Mouse (Mus musculus): ENCODE measurements around the gene Ccl28. TPM values are rescaled to one million over a fixed set of nuclear protein-coding genes. Genes with fewer than 3 reads are reported as not detected.
"Not testable (repeated sequence)": the region's sequence is repeated elsewhere in the genome, so short reads cannot be mapped to it uniquely, and the experiment has no call there.

The Ccl28 gene
- polyA plus RNA-seq, 1 experiment: 0.07 TPM

- no peak for DNase-seq
- no peak for TF ChIP-seq CTCF (IDR thresholded peaks at IDR 0.05; ENCODE audit: insufficient read depth, low read length)
- no peak for TF ChIP-seq POLR2A (IDR thresholded peaks at IDR 0.05; ENCODE audit: borderline replicate concordance, extremely low read depth, low read depth, low read length)
- Histone ChIP-seq H3K4me1 (ENCODE audit: control insufficient read depth, insufficient read depth, low read length) (no peaks in the 10 kb centered on the region), H3K4me3 (replicated peaks; ENCODE audit: extremely low read depth, low read depth, low read length) (no peak overlapping the region)
- 65% methylated on average over 11 of the region's 11 CpGs for WGBS
Measured at GRCm38 (mm10) chr13:119684416-119685177, 61.0 kb downstream of the Ccl28 start.

GRCm38 (mm10) chr13:119689709-119690038, 66.1 kb downstream of the Ccl28 start:
- peaks cover 8% of the 10 kb centered on the region for H3K4me1 ChIP-seq (ENCODE audit: control insufficient read depth, insufficient read depth, low read length)

GRCm38 (mm10) chr13:119690039-119690728, 66.6 kb downstream of the Ccl28 start, which contains the start of gene Hmgcs1:
Hmgcs1 (plus strand) TSS chr13:119690379.
- TF ChIP-seq CTCF (IDR thresholded peaks at IDR 0.05; ENCODE audit: insufficient read depth, low read length) (no peak), POLR2A (IDR thresholded peaks at IDR 0.05; ENCODE audit: borderline replicate concordance, extremely low read depth, low read depth, low read length) (peak; percentile 84)
- under 1% methylated on average over 59 of the region's 59 CpGs for WGBS
- peak within 1 kb of the TSS; percentile 89 for H3K4me3 ChIP-seq (replicated peaks; ENCODE audit: extremely low read depth, low read depth, low read length)
- H3K4me1 ChIP-seq (ENCODE audit: control insufficient read depth, insufficient read depth, low read length): peaks cover 8% of the 10 kb centered on the region
- peak; percentile 96 for DNase-seq

More at GRCm38 (mm10) chr13:119689709-119690038, 66.1 kb downstream of the Ccl28 start:
- H3K4me3 ChIP-seq (replicated peaks; ENCODE audit: extremely low read depth, low read depth, low read length): peak overlapping the region; percentile 31
- DNase-seq: no peak
- TF ChIP-seq CTCF (IDR thresholded peaks at IDR 0.05; ENCODE audit: insufficient read depth, low read length): no peak
- TF ChIP-seq POLR2A (IDR thresholded peaks at IDR 0.05; ENCODE audit: borderline replicate concordance, extremely low read depth, low read depth, low read length): no peak
- WGBS: 5% methylated on average over 5 of the region's 5 CpGs

- peak overlapping the region; percentile 89 for H3K4me3 ChIP-seq (replicated peaks; ENCODE audit: extremely low read depth, low read depth, low read length)
- TF ChIP-seq CTCF (IDR thresholded peaks at IDR 0.05; ENCODE audit: insufficient read depth, low read length): no peak
- TF ChIP-seq POLR2A (IDR thresholded peaks at IDR 0.05; ENCODE audit: borderline replicate concordance, extremely low read depth, low read depth, low read length): no peak; the same call in 1 of the 2 replicates
- DNase-seq: no peak
- H3K4me1 ChIP-seq (ENCODE audit: control insufficient read depth, insufficient read depth, low read length): peaks cover 12% of the 10 kb centered on the region
- WGBS: 7% methylated on average over 7 of the region's 7 CpGs
Measured at GRCm38 (mm10) chr13:119690876-119691620, 67.4 kb downstream of the Ccl28 start.

GRCm38 (mm10) chr13:119691958-119692357, 68.3 kb downstream of the Ccl28 start:
- DNase-seq; H3K4me3 ChIP-seq (replicated peaks; ENCODE audit: extremely low read depth, low read depth, low read length): not testable (repeated sequence)
- peaks cover 12% of the 10 kb centered on the region for H3K4me1 ChIP-seq (ENCODE audit: control insufficient read depth, insufficient read depth, low read length)
- 77% methylated on average over 3 of the region's 3 CpGs for WGBS

GRCm38 (mm10) chr13:119695676-119696075, 72.1 kb downstream of the Ccl28 start:
- WGBS: 69% methylated on average over 4 of the region's 4 CpGs
- DNase-seq: no peak
- TF ChIP-seq CTCF (IDR thresholded peaks at IDR 0.05; ENCODE audit: insufficient read depth, low read length) (no peak), POLR2A (IDR thresholded peaks at IDR 0.05; ENCODE audit: borderline replicate concordance, extremely low read depth, low read depth, low read length) (no peak)
- Histone ChIP-seq H3K4me1 (ENCODE audit: control insufficient read depth, insufficient read depth, low read length) (peaks cover 16% of the 10 kb centered on the region), H3K4me3 (replicated peaks; ENCODE audit: extremely low read depth, low read depth, low read length) (no peak overlapping the region)

- whole genome bisulfite sequencing: 69% methylated on average over 1 of the region's 1 CpGs
Measured at GRCm38 (mm10) chr13:119696496-119696895, 72.9 kb downstream of the Ccl28 start.

GRCm38 (mm10) chr13:119698436-119698835, 74.8 kb downstream of the Ccl28 start:
- DNase-seq: no peak
- 86% methylated on average over 4 of the region's 4 CpGs for WGBS
- H3K4me1 ChIP-seq (ENCODE audit: control insufficient read depth, insufficient read depth, low read length): peaks cover 8% of the 10 kb centered on the region
- H3K4me3 ChIP-seq (replicated peaks; ENCODE audit: extremely low read depth, low read depth, low read length): no peak overlapping the region
- TF ChIP-seq CTCF (IDR thresholded peaks at IDR 0.05; ENCODE audit: insufficient read depth, low read length): no peak

More at GRCm38 (mm10) chr13:119696496-119696895, 72.9 kb downstream of the Ccl28 start:
- Histone ChIP-seq H3K4me1 (ENCODE audit: control insufficient read depth, insufficient read depth, low read length) (peaks cover 12% of the 10 kb centered on the region), H3K4me3 (replicated peaks; ENCODE audit: extremely low read depth, low read depth, low read length) (no peak overlapping the region)
- DNase-seq: no peak
- no peak for TF ChIP-seq POLR2A (IDR thresholded peaks at IDR 0.05; ENCODE audit: borderline replicate concordance, extremely low read depth, low read depth, low read length)
- no peak for TF ChIP-seq CTCF (IDR thresholded peaks at IDR 0.05; ENCODE audit: insufficient read depth, low read length)

Other genes with a start within 250 kb of the Ccl28 start
- 14.3 and 22.7 TPM in 2 replicates for gene Paip1, start 195.2 kb upstream of the Ccl28 start, polyA plus RNA-seq (2012; rRNA removed)
- gene 4833420G17Rik, start 161.1 kb upstream of the Ccl28 start, polyA plus RNA-seq (2012; rRNA removed): 20.6 and 22.6 TPM in 2 replicates
- gene Tmem267, start 135.8 kb upstream of the Ccl28 start, polyA plus RNA-seq (2012; rRNA removed): 3.8 and 7.6 TPM in 2 replicates
- 2.3 and 3.4 TPM in 2 replicates for gene 3110070M22Rik, start 135.4 kb upstream of the Ccl28 start, polyA plus RNA-seq (2012; rRNA removed)
- 21.3 and 46.3 TPM in 2 replicates for gene Hmgcs1, start 66.6 kb downstream of the Ccl28 start, polyA plus RNA-seq (2012; rRNA removed)
- gene Nim1k, start 132.1 kb downstream of the Ccl28 start, polyA plus RNA-seq (2012; rRNA removed): 0.62 and 0.68 TPM in 2 replicates
- gene Zfp131, start 167.1 kb downstream of the Ccl28 start, polyA plus RNA-seq (2012; rRNA removed): 6.5 and 11.2 TPM in 2 replicates
- gene AF067063, start 206.4 kb downstream of the Ccl28 start, polyA plus RNA-seq (2012; rRNA removed): not detected in 2 replicates
- gene D13Ertd608e, start 212.2 kb downstream of the Ccl28 start, polyA plus RNA-seq (2012; rRNA removed): 0.34 TPM in 1 of 2 replicates, not detected in the other